Mouse (Mus musculus) olfactory bulb, adult 2 months (tissue): ENCODE data around the gene Chst8.

ENCODE experiments used
- CTCF ChIP-seq: fragments of 200-500 bp; IDR thresholded peaks from 2 replicates; pipeline ENCODE4 v1.5.1; 2012; ENCODE audit warnings: low read depth, mild to moderate bottlenecking, low read length, moderate library complexity; ENCODE audit not compliant: insufficient read depth
- POLR2A ChIP-seq: fragments of 200-500 bp; IDR thresholded peaks from 2 replicates; pipeline ENCODE4 v1.6.1; 2012; ENCODE audit warnings: mild to moderate bottlenecking, low read depth, low read length, moderate library complexity; ENCODE audit not compliant: insufficient read depth

DNA sequence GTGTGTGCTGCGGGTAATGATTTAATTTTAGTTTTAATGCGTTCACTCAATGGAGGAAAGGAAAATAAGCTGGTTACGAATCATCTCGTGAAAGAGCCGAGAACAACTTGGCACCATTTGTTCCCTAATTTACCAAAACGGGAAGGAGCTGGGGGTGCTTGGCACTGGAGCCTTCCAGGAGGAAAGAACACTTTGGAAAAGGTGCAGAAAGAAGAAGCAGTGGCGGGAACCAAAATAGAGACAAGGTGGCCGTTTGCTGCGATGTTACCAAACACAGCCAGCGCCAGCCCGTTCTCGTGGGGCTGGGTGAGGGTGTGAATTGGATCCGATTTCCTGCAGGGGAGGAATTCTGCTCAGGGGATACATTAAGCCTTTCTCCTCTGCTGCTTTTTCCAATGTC lies 38.5 kb downstream of the Chst8 start:
- TF ChIP-seq CTCF (no peak), POLR2A (no peak)
